Mouse (Mus musculus): ENCODE data around the gene Mtor.

DNA sequence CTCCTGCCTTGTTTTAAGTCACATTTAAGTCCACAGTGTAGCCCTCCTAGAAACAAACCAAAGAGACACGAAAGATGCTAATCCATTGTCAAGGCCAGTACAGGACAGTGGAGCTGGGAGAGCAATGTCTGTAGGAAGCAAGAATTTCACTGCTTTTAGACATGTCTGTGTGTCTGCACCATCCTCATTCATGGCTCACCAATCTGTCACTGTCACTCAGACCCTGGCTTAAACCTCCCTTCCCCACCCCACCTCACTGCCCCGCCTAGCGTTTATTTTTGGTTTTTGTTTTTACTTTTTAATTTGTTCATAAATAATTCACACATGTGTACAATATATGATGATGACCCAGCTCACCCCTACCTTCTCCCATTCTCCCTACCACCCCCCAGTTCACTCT, 84.1 kb downstream of the Mtor start:
- TF ChIP-seq CTCF (IDR thresholded peaks at IDR 0.05; ENCODE audit: insufficient read depth, low read length) (no peak), POLR2A (IDR thresholded peaks at IDR 0.05; ENCODE audit: borderline replicate concordance, extremely low read depth, low read depth, low read length) (no peak)

Data from lung, adult 2 months (tissue).